Mouse (Mus musculus) midbrain, embryonic 15.5 days (tissue): ENCODE results near the gene Ccdc183. TPM values are rescaled to one million over a fixed set of nuclear protein-coding genes. Genes with fewer than 3 reads are reported as not detected.

Experiments used
- ATAC-seq: fragments of 200-750 bp; cut with Nextera tagmentation; replicated peaks from 2 replicates; pipeline ENCODE4 v1.8.0; 2017; ENCODE audit warnings: moderate TSS enrichment
- H3K27ac ChIP-seq: fragments of 300-500 bp; sonication (generic); 2 replicates; pipeline ENCODE4 v1.5.1; 2015; ENCODE audit warnings: mild to moderate bottlenecking, inconsistent platforms
- H3K27me3 ChIP-seq: fragments of 300-500 bp; sonication (generic); replicated peaks from 2 replicates; pipeline ENCODE4 v1.6.1; 2015; ENCODE audit warnings: inconsistent platforms
- H3K36me3 ChIP-seq: fragments of 300-500 bp; sonication (generic); replicated peaks from 2 replicates; pipeline ENCODE4 v1.6.1; 2015; ENCODE audit warnings: inconsistent platforms
- H3K4me1 ChIP-seq: fragments of 300-500 bp; sonication (generic); 2 replicates; pipeline ENCODE4 v1.6.1; 2015; ENCODE audit warnings: inconsistent platforms
- H3K4me2 ChIP-seq: fragments of 300-500 bp; sonication (generic); 2 replicates; pipeline ENCODE4 v1.6.1; 2015; ENCODE audit warnings: inconsistent platforms, mild to moderate bottlenecking, moderate library complexity
- H3K4me3 ChIP-seq: fragments of 300-500 bp; sonication (generic); 2 replicates; pipeline ENCODE4 v1.5.1; 2015; ENCODE audit warnings: mild to moderate bottlenecking, inconsistent platforms
- H3K9ac ChIP-seq: fragments of 300-500 bp; sonication (generic); 2 replicates; pipeline ENCODE4 v1.6.1; 2015; ENCODE audit warnings: mild to moderate bottlenecking, inconsistent platforms
- H3K9me3 ChIP-seq: fragments of 300-500 bp; sonication (generic); 2 replicates; pipeline ENCODE4 v1.6.1; 2016; ENCODE audit warnings: inconsistent platforms
- WGBS: fragments of 180-500 bp; shearing (Covaris S2); methylation state at CpG from one replicate; pipeline ENCODE4 v1.1.7; 2015; ENCODE audit warnings: mixed read lengths; 5-methylcytosine and 5-hydroxymethylcytosine counted together
- polyA plus RNA-seq: library from polyadenylated mRNA; unstranded; fragments of >200 nt; fragmentation: Nextera tagmentation; extraction: Ambion mirVana; gene quantifications from 2 replicates; pipeline ENCODE4 v1.2.1, GENCODE M21; 2015

Gene Ccdc183
- polyA plus RNA-seq, 1 experiment from 2014 or later, result 0.28 TPM

GRCm38 (mm10) chr2:25581294-25581864 is 36.1 kb downstream of the Ccdc183 start, which contains the start of gene Ajm1:
TSS of gene Ajm1 (minus strand) at chr2:25581757.
- 4% methylated on average over 19 of the region's 19 CpGs for WGBS
- H3K4me1 ChIP-seq, result peaks cover 57% of the 10 kb centered on the region

DNA sequence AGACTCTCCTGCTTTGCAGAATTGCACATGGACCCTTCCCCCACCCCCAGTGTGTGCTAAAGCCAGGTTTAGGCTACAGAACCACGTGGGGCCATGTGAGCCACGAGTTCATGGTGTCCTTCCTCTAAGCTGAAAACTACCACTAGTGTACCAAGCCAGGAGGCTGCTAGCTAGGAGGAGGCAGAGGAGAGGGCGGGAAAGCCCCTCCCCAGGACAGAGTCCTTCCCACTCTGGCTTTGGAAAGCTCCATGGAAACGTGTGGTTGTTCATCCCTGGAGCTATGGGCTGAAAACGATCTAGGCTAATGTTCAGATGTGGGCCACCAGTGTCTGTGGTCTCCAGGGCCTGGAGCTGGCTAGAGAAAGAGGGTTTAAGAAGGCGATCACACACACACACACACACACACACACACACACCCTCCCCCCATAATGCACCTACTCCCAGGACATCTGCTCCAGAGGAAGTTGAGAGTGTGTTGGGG is 36.8 kb downstream of the Ccdc183 start:
- H3K4me3 ChIP-seq, result peak overlapping the region; percentile 49
- H3K4me1 ChIP-seq, result peaks cover 60% of the 10 kb centered on the region
- peaks cover 9% of the 10 kb centered on the region; the same call in 1 of the 2 replicates for H3K36me3 ChIP-seq
- H3K9me3 ChIP-seq, result no peaks in the 10 kb centered on the region
- H3K27me3 ChIP-seq, result peaks cover 49% of the 10 kb centered on the region
- 33% methylated on average over 6 of the region's 6 CpGs for WGBS
- ATAC-seq, result no peak
- peak overlapping the region; percentile 71 for H3K4me2 ChIP-seq
- H3K9ac ChIP-seq, result peak overlapping the region; percentile 48
- H3K27ac ChIP-seq, result no peak overlapping the region

More at GRCm38 (mm10) chr2:25581294-25581864, 36.1 kb downstream of the Ccdc183 start, which contains the start of gene Ajm1:
- Histone ChIP-seq H3K36me3 (peaks cover 9% of the 10 kb centered on the region; the same call in 1 of the 2 replicates), H3K4me3 (peak within 1 kb of the TSS; percentile 49), H3K27ac (0 out of 2 replicates have a peak within 1 kb of the TSS, but pooled peaks have one; percentile 4), H3K27me3 (peaks cover 43% of the 10 kb centered on the region), H3K9ac (peak within 1 kb of the TSS; percentile 48), H3K9me3 (no peaks in the 10 kb centered on the region), H3K4me2 (peak within 1 kb of the TSS; percentile 71)
- ATAC-seq, result peak; percentile 80

- 9% methylated on average over 27 of the region's 27 CpGs for WGBS
- Histone ChIP-seq H3K4me3 (peak overlapping the region; percentile 49; the same call in 1 of the 2 replicates), H3K4me1 (peaks cover 65% of the 10 kb centered on the region), H3K27ac (no peak overlapping the region), H3K9ac (no peak overlapping the region), H3K27me3 (peaks cover 49% of the 10 kb centered on the region), H3K9me3 (no peaks in the 10 kb centered on the region), H3K4me2 (peak overlapping the region; percentile 71), H3K36me3 (peaks cover 2% of the 10 kb centered on the region; the same call in 1 of the 2 replicates)
- no peak for ATAC-seq
These were observed 37.6 kb downstream of the Ccdc183 start for GRCm38 (mm10) chr2:25579737-25580460.

DNA sequence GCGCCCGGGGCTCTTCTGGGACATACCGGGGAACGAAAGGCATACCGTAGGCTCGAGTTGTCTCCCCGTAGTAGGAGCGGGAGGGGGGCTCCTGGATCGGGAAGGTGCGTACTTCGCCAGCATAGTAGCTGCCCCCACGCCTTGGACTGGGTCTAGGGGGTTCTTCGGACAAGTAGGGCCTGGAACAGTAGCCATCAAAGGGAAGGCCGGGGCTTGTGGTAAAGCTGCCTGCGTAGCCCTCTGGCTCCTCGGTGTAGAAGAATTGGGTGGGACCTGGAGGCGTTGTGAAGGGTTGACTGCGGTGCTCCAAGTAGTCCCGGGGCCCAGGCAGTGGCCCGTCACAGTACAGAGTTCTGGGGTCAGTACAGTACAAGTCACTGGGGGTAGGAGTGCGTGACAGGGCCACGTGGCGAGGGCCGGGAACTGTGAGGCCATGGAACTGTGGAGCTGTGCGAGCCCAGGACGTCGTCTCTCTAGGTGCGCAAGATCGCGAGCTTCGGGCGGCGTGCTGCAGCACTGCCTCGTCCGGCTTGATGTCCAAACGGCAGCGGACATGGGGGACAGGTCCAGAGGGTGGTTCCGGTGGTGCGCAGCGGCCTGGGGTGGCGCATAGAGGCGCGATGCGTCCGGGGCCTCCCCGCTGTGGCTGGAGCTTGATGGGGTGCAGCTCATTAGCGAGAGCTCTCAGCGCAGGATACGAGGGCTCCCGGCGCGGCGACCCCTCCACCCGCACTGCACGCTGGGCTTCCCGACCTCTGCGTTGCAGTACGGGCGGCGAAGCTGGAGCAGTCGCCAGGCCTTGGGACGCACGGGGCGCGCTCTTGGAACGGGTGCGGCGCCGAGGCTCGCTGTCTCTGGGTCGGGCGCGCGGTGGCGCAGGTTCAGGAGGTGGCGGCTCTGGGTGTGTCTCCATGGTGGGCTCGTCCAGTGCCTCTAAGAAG is 38.4 kb downstream of the Ccdc183 start:
- 9% methylated on average over 77 of the region's 77 CpGs for WGBS
- Histone ChIP-seq H3K9ac (no peak overlapping the region), H3K27me3 (peaks cover 49% of the 10 kb centered on the region), H3K27ac (no peak overlapping the region), H3K4me3 (0 out of 2 replicates have a peak overlapping the region, but pooled peaks have one; percentile 2), H3K4me1 (peaks cover 66% of the 10 kb centered on the region), H3K9me3 (no peaks in the 10 kb centered on the region), H3K4me2 (peak overlapping the region; percentile 71), H3K36me3 (no peaks in the 10 kb centered on the region; the same call in 1 of the 2 replicates)
- ATAC-seq, result no peak

DNA sequence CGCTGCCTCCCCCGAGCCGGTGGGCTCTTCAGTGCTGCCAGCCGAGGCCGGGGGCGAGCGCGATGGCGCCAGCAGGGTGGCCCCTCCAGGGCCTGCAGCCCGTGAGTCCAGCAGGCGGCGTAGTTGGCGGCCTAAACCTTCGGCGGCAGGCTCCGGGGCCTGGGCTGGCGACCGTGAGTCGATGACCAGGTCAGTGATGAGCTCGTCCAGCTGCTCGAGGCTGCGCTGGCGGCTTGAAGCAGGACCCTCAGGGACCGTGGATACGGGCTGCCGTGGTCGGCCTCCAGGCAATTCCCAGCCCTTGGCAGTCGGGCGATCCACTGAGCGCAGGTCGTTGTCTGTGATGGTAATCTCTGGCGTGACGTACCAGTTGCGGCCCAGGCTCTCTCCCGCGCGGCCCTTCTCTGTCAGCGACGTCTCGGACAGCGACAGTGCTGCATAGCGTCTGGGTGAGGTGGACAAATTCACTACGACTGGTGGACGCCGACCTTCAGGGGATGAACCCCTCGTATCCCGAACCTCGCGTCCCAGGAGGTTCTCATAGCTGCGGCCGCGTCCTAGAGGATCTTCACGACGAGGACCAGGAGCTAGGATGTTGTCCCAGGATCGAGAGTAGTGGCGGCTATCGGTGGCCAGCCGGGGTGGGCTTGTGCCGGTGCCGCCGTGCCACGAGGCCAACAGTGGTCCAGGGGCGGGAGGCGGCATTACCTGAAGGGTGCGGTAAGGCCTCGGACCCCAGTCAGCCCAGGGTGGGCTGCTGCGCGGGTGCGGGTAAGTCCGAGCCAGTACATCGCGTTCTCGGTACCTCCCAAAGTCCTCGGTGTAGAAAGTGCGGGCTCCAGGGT is 39.3 kb downstream of the Ccdc183 start:
- no peaks in the 10 kb centered on the region for H3K36me3 ChIP-seq

GRCm38 (mm10) chr2:25576965-25577891 is 40.2 kb downstream of the Ccdc183 start:
- H3K4me1 ChIP-seq, result peaks cover 74% of the 10 kb centered on the region
- ATAC-seq, result no peak

More for the DNA sequence above, 39.3 kb downstream of the Ccdc183 start:
- Histone ChIP-seq H3K9me3 (no peaks in the 10 kb centered on the region), H3K27ac (no peak overlapping the region), H3K4me3 (peak overlapping the region; percentile 17; the same call in 1 of the 2 replicates), H3K4me1 (peaks cover 75% of the 10 kb centered on the region), H3K27me3 (peaks cover 49% of the 10 kb centered on the region), H3K4me2 (peak overlapping the region; percentile 31), H3K9ac (no peak overlapping the region)
- ATAC-seq, result no peak
- 12% methylated on average over 75 of the region's 75 CpGs for WGBS

GRCm38 (mm10) chr2:25576028-25576850 is 41.2 kb downstream of the Ccdc183 start:
- Histone ChIP-seq H3K4me3 (peak overlapping the region; percentile 54; the same call in 1 of the 2 replicates), H3K4me1 (peaks cover 68% of the 10 kb centered on the region)

More at GRCm38 (mm10) chr2:25576965-25577891, 40.2 kb downstream of the Ccdc183 start:
- H3K9ac ChIP-seq, result no peak overlapping the region
- no peaks in the 10 kb centered on the region for H3K36me3 ChIP-seq
- 18% methylated on average over 92 of the region's 92 CpGs for WGBS
- no peak overlapping the region for H3K27ac ChIP-seq
- peak overlapping the region; percentile 31; the same call in 1 of the 2 replicates for H3K4me2 ChIP-seq
- H3K27me3 ChIP-seq, result peaks cover 49% of the 10 kb centered on the region
- no peaks in the 10 kb centered on the region for H3K9me3 ChIP-seq
- peak overlapping the region; percentile 17; the same call in 1 of the 2 replicates for H3K4me3 ChIP-seq

GRCm38 (mm10) chr2:25575432-25576027 is 41.9 kb downstream of the Ccdc183 start:
- H3K9ac ChIP-seq, result peak overlapping the region; percentile 43
- H3K27ac ChIP-seq, result peak overlapping the region; percentile 89
- no peaks in the 10 kb centered on the region for H3K9me3 ChIP-seq
- peaks cover 47% of the 10 kb centered on the region for H3K27me3 ChIP-seq
- 14% methylated on average over 21 of the region's 21 CpGs for WGBS
- peak overlapping the region; percentile 54 for H3K4me3 ChIP-seq
- no peaks in the 10 kb centered on the region for H3K36me3 ChIP-seq
- peaks cover 61% of the 10 kb centered on the region for H3K4me1 ChIP-seq
- H3K4me2 ChIP-seq, result peak overlapping the region; percentile 89
- ATAC-seq, result no peak

More at GRCm38 (mm10) chr2:25576028-25576850, 41.2 kb downstream of the Ccdc183 start:
- peaks cover 49% of the 10 kb centered on the region for H3K27me3 ChIP-seq
- no peak for ATAC-seq
- no peaks in the 10 kb centered on the region for H3K36me3 ChIP-seq
- H3K4me2 ChIP-seq, result peak overlapping the region; percentile 89
- no peak overlapping the region for H3K9ac ChIP-seq
- H3K27ac ChIP-seq, result no peak overlapping the region
- no peaks in the 10 kb centered on the region for H3K9me3 ChIP-seq
- WGBS, result 66% methylated on average over 16 of the region's 16 CpGs
